Mouse (Mus musculus) MN1 (cell line): ENCODE data around the gene Sec14l2.
A peak's percentile ranks its signal among the peaks of the same experiment; 100 is the strongest.

ENCODE experiments used
- DNase-seq: peaks from one replicate; pipeline ENCODE4 v3.0.0-alpha.2; 2016; ENCODE audit warnings: low spot score

The Sec14l2 gene

DNA sequence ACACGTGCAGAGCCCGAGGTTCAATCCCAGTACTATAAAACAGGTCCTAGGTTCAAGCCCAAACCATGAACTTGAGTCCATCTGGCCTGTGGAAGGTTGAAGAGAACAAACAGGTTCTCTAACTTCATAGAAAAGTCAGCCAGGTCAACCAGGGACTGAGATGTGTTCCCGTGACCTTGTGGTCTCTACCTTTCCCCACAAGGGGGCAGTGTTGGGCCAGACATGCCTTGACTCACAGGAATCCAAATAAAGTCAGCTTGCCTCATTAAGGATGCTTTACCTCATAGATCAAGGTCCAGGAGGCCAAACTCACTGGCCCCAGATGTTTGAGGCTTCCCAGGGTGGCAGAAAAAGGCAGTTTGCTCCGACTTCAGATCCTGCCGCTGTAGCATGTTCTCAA is 69.6 kb downstream of the Sec14l2 start:
- peak; percentile 84 for DNase-seq

DNA sequence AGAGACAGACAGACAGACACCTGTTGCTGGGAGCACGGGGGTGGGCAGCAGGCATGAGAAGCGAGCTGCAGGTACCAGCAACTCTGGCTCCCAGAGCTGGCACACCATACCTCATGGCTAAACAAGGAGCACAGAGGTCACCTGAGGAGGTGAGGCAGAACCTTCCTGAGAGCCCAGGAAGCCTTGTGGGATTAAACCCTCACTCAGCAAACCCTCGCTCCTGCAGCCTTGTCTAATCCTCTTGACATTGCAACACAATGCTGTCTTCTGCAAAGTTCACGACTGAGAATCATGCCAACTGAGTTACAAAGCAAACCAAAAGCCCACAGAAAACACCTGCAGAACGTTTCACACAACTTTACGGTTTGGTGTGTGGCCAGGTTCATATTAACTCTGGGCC is 74.8 kb downstream of the Sec14l2 start:
- no peak for DNase-seq

DNA sequence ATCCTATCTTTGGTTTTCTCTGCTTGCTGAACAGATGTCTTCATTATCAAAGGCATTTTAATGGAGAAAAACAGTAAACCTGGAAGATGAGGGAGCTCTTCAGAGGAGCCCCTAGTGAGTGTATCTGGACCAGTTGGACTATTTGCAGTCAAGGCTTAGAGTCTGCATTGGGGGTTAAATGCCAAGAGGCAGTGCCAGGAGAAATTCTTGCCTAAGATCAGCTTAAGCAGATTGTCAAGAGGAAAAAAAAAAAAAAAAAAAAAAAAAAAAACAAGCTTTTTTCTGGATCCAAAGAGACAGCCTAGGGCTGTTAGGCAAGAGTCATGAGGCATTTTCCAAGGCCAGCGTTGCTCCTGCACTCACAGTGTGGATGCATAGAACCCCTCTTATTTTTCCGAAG is 75.4 kb downstream of the Sec14l2 start:
- DNase-seq = no peak
